Mouse (Mus musculus): ENCODE measurements around the gene Klrb1c. TPM values are rescaled to one million over a fixed set of nuclear protein-coding genes. Genes with fewer than 3 reads are reported as not detected.
"Not testable (repeated sequence)": the region's sequence is repeated elsewhere in the genome, so short reads cannot be mapped to it uniquely, and the experiment has no call there.

Klrb1c gene
- polyA plus RNA-seq, 1 experiment from 2014 or later: 0.15 TPM

GRCm38 (mm10) chr6:128807021-128807420 is 18.0 kb upstream of the Klrb1c start:
- no peak overlapping the region for H3K27ac ChIP-seq
- no peaks in the 10 kb centered on the region for H3K4me1 ChIP-seq
- H3K9ac ChIP-seq: no peak overlapping the region
- H3K36me3 ChIP-seq: no peaks in the 10 kb centered on the region
- WGBS: 74% methylated on average over 3 of the region's 3 CpGs
- no peak overlapping the region for H3K4me2 ChIP-seq (replicated peaks)
- no peak overlapping the region for H3K4me3 ChIP-seq
- ATAC-seq (ENCODE audit: low FRiP score, low read depth): no peak
- H3K9me3 ChIP-seq: no peaks in the 10 kb centered on the region; the same call in 1 of the 2 replicates
- no peaks in the 10 kb centered on the region for H3K27me3 ChIP-seq

GRCm38 (mm10) chr6:128804823-128805640 is 16.0 kb upstream of the Klrb1c start:
- not testable (repeated sequence) for H3K9me3 ChIP-seq; H3K27me3 ChIP-seq; H3K4me2 ChIP-seq (replicated peaks); H3K27ac ChIP-seq; H3K9ac ChIP-seq; H3K36me3 ChIP-seq; ATAC-seq (ENCODE audit: low FRiP score, low read depth); H3K4me3 ChIP-seq; H3K4me1 ChIP-seq
- WGBS: 67% methylated on average over 7 of the region's 7 CpGs

GRCm38 (mm10) chr6:128802999-128803857 is 14.2 kb upstream of the Klrb1c start:
- H3K27me3 ChIP-seq: no peaks in the 10 kb centered on the region
- H3K36me3 ChIP-seq: no peaks in the 10 kb centered on the region
- H3K9me3 ChIP-seq: no peaks in the 10 kb centered on the region; the same call in 1 of the 2 replicates
- no peak overlapping the region; the same call in 1 of the 2 replicates for H3K9ac ChIP-seq
- ATAC-seq (ENCODE audit: low FRiP score, low read depth): peak; percentile 93
- peak overlapping the region; percentile 66 for H3K4me2 ChIP-seq (replicated peaks)
- peak overlapping the region; percentile 48 for H3K4me3 ChIP-seq
- H3K27ac ChIP-seq: 0 out of 2 replicates have a peak overlapping the region, but pooled peaks have one; percentile 81
- 8% methylated on average over 26 of the region's 26 CpGs for WGBS
- peaks cover 2% of the 10 kb centered on the region for H3K4me1 ChIP-seq

GRCm38 (mm10) chr6:128802557-128802956 is 13.5 kb upstream of the Klrb1c start:
- 10% methylated on average over 10 of the region's 10 CpGs for WGBS
- Histone ChIP-seq H3K36me3 (no peaks in the 10 kb centered on the region), H3K27ac (peak overlapping the region; percentile 81)

GRCm38 (mm10) chr6:128800696-128801095 is 11.7 kb upstream of the Klrb1c start:
- not testable (repeated sequence) for H3K9me3 ChIP-seq; H3K4me3 ChIP-seq; H3K27ac ChIP-seq; H3K27me3 ChIP-seq; ATAC-seq (ENCODE audit: low FRiP score, low read depth); H3K4me2 ChIP-seq (replicated peaks); H3K9ac ChIP-seq; H3K36me3 ChIP-seq
- H3K4me1 ChIP-seq: peaks cover 10% of the 10 kb centered on the region
- WGBS: 87% methylated on average over 5 of the region's 5 CpGs

More at GRCm38 (mm10) chr6:128802557-128802956, 13.5 kb upstream of the Klrb1c start:
- H3K4me2 ChIP-seq (replicated peaks): peak overlapping the region; percentile 66
- peaks cover 9% of the 10 kb centered on the region for H3K4me1 ChIP-seq
- ATAC-seq (ENCODE audit: low FRiP score, low read depth): peak; percentile 52
- H3K9me3 ChIP-seq: no peaks in the 10 kb centered on the region
- H3K9ac ChIP-seq: peak overlapping the region; percentile 64
- H3K4me3 ChIP-seq: peak overlapping the region; percentile 48
- no peaks in the 10 kb centered on the region for H3K27me3 ChIP-seq

- Histone ChIP-seq H3K9ac (peak overlapping the region; percentile 75; the same call in 1 of the 2 replicates), H3K4me1 (peaks cover 10% of the 10 kb centered on the region), H3K27ac (no peak overlapping the region; the same call in 1 of the 2 replicates), H3K4me3 (peak overlapping the region; percentile 61), H3K9me3 (no peaks in the 10 kb centered on the region), H3K27me3 (no peaks in the 10 kb centered on the region), H3K36me3 (no peaks in the 10 kb centered on the region), H3K4me2 (replicated peaks) (peak overlapping the region; percentile 59)
- 26% methylated on average over 7 of the region's 7 CpGs for WGBS
- no peak for ATAC-seq (ENCODE audit: low FRiP score, low read depth)
Observed at GRCm38 (mm10) chr6:128799896-128800270, 10.9 kb upstream of the Klrb1c start.

- peak overlapping the region; percentile 61 for H3K4me3 ChIP-seq
- ATAC-seq (ENCODE audit: low FRiP score, low read depth): peak; percentile 70
- H3K4me1 ChIP-seq: peaks cover 10% of the 10 kb centered on the region
- H3K9ac ChIP-seq: peak overlapping the region; percentile 75
- not testable (repeated sequence) for H3K9me3 ChIP-seq, H3K27me3 ChIP-seq, H3K36me3 ChIP-seq
- under 1% methylated on average over 49 of the region's 49 CpGs for whole genome bisulfite sequencing
- H3K4me2 ChIP-seq (replicated peaks): peak overlapping the region; percentile 72
- H3K27ac ChIP-seq: peak overlapping the region; percentile 88
Observed at GRCm38 (mm10) chr6:128799144-128799895, 10.3 kb upstream of the Klrb1c start.

- not testable (repeated sequence) for H3K9me3 ChIP-seq, H3K27me3 ChIP-seq, H3K36me3 ChIP-seq
- Histone ChIP-seq H3K4me3 (peak overlapping the region; percentile 61), H3K9ac (peak overlapping the region; percentile 75), H3K27ac (peak overlapping the region; percentile 88), H3K4me2 (replicated peaks) (peak overlapping the region; percentile 72), H3K4me1 (peaks cover 11% of the 10 kb centered on the region)
- peak; percentile 52 for ATAC-seq (ENCODE audit: low FRiP score, low read depth)
- under 1% methylated on average over 20 of the region's 20 CpGs for WGBS
Observed at GRCm38 (mm10) chr6:128798772-128799143, 9.7 kb upstream of the Klrb1c start.

GRCm38 (mm10) chr6:128797936-128798771 is 9.1 kb upstream of the Klrb1c start:
- H3K4me3 ChIP-seq: peak overlapping the region; percentile 61
- H3K9me3 ChIP-seq: no peaks in the 10 kb centered on the region
- peaks cover 14% of the 10 kb centered on the region for H3K4me1 ChIP-seq
- no peaks in the 10 kb centered on the region for H3K36me3 ChIP-seq
- ATAC-seq (ENCODE audit: low FRiP score, low read depth): no peak
- H3K27me3 ChIP-seq: no peaks in the 10 kb centered on the region
- WGBS: 10% methylated on average over 15 of the region's 15 CpGs
- H3K9ac ChIP-seq: peak overlapping the region; percentile 63; the same call in 1 of the 2 replicates
- no peak overlapping the region for H3K27ac ChIP-seq
- H3K4me2 ChIP-seq (replicated peaks): peak overlapping the region; percentile 72

GRCm38 (mm10) chr6:128797185-128797905 is 8.3 kb upstream of the Klrb1c start:
- Histone ChIP-seq H3K4me3 (peak overlapping the region; percentile 61; the same call in 1 of the 2 replicates), H3K36me3 (no peaks in the 10 kb centered on the region), H3K4me1 (peaks cover 14% of the 10 kb centered on the region), H3K9me3 (no peaks in the 10 kb centered on the region), H3K27me3 (no peaks in the 10 kb centered on the region), H3K9ac (0 out of 2 replicates have a peak overlapping the region, but pooled peaks have one; percentile 63), H3K27ac (no peak overlapping the region), H3K4me2 (replicated peaks) (peak overlapping the region; percentile 72)
- WGBS: 77% methylated on average over 12 of the region's 12 CpGs
- no peak for ATAC-seq (ENCODE audit: low FRiP score, low read depth)

Data from limb, embryonic 13.5 days (tissue).